Mouse (Mus musculus) forebrain, embryonic 14.5 days (tissue): ENCODE measurements around the gene Nr2e1. TPM values are rescaled to one million over a fixed set of nuclear protein-coding genes. Genes with fewer than 3 reads are reported as not detected.

ENCODE experiments used
- ATAC-seq: fragments of 200-750 bp; cut with Nextera tagmentation; 2 replicates; pipeline ENCODE4 v1.8.0; 2017; ENCODE audit warnings: mild to moderate bottlenecking, moderate library complexity
- DNase-seq: peaks from one replicate; pipeline ENCODE4 v3.0.0-alpha.2; 2015; ENCODE audit warnings: low spot score
- H3K27ac ChIP-seq: fragments of 300-500 bp; sonication (generic); 2 replicates; pipeline ENCODE4 v1.5.1; 2014; ENCODE audit warnings: low read depth, mild to moderate bottlenecking, control low read depth, low read length, moderate library complexity
- H3K27me3 ChIP-seq: fragments of 300-500 bp; sonication (generic); replicated peaks from 2 replicates; pipeline ENCODE4 v1.6.1; 2014; ENCODE audit warnings: low read length, control low read depth, mixed read lengths; ENCODE audit not compliant: control insufficient read depth, insufficient read depth
- H3K36me3 ChIP-seq: fragments of 300-500 bp; sonication (generic); 2 replicates; pipeline ENCODE4 v1.6.1; 2014; ENCODE audit warnings: low read length, control low read depth; ENCODE audit not compliant: control insufficient read depth, insufficient read depth
- H3K4me1 ChIP-seq: fragments of 300-500 bp; sonication (generic); 2 replicates; pipeline ENCODE4 v1.6.1; 2014; ENCODE audit warnings: antibody characterized with exemption, low read length, control low read depth; ENCODE audit not compliant: control insufficient read depth, insufficient read depth
- H3K4me2 ChIP-seq: fragments of 300-500 bp; sonication (generic); 2 replicates; pipeline ENCODE4 v1.6.1; 2014; ENCODE audit warnings: mild to moderate bottlenecking, control low read depth, low read length
- H3K4me3 ChIP-seq: fragments of 300-500 bp; sonication (generic); 2 replicates; pipeline ENCODE4 v1.5.1; 2014; ENCODE audit warnings: low read depth, low read length, control low read depth
- H3K9ac ChIP-seq: fragments of 300-500 bp; sonication (generic); 2 replicates; pipeline ENCODE4 v1.6.1; 2014; ENCODE audit warnings: mild to moderate bottlenecking, low read length, control low read depth, moderate library complexity
- H3K9me3 ChIP-seq: fragments of 300-500 bp; sonication (generic); replicated peaks from 2 replicates; pipeline ENCODE4 v1.6.1; 2016; ENCODE audit warnings: low read length, control low read depth, mixed read lengths; ENCODE audit not compliant: control insufficient read depth
- WGBS: fragments of 180-500 bp; shearing (Covaris S2); extraction: QIAGEN DNeasy Blood & Tissue Kit; methylation state at CpG from one replicate; pipeline ENCODE4 v1.1.7; 2014; 5-methylcytosine and 5-hydroxymethylcytosine counted together
- polyA plus RNA-seq: library from polyadenylated mRNA; unstranded; fragments of >200 nt; fragmentation: Nextera tagmentation; extraction: Ambion mirVana; gene quantifications from 2 replicates; pipeline ENCODE4 v1.2.1, GENCODE M21; 2014

Nr2e1 gene
- polyA plus RNA-seq, 1 experiment from 2014 or later: 39.4 TPM

GRCm38 (mm10) chr10:42613639-42614381 lies 30.4 kb upstream of the Nr2e1 start:
- peaks cover 3% of the 10 kb centered on the region for H3K4me1 ChIP-seq
- H3K4me3 ChIP-seq: peak overlapping the region; percentile 38
- ATAC-seq: peak; percentile 89
- no peaks in the 10 kb centered on the region for H3K27me3 ChIP-seq
- peak; percentile 88 for DNase-seq
- peak overlapping the region; percentile 63 for H3K9ac ChIP-seq
- no peaks in the 10 kb centered on the region for H3K9me3 ChIP-seq
- H3K36me3 ChIP-seq: no peaks in the 10 kb centered on the region
- peak overlapping the region; percentile 63; the same call in 1 of the 2 replicates for H3K27ac ChIP-seq
- under 1% methylated on average over 40 of the region's 40 CpGs for WGBS
- peak overlapping the region; percentile 73 for H3K4me2 ChIP-seq

GRCm38 (mm10) chr10:42613075-42613474 lies 29.6 kb upstream of the Nr2e1 start:
- Histone ChIP-seq H3K9ac (peak overlapping the region; percentile 57), H3K4me1 (no peaks in the 10 kb centered on the region), H3K4me2 (peak overlapping the region; percentile 73), H3K9me3 (no peaks in the 10 kb centered on the region), H3K4me3 (peak overlapping the region; percentile 2; the same call in 1 of the 2 replicates), H3K27me3 (no peaks in the 10 kb centered on the region), H3K36me3 (no peaks in the 10 kb centered on the region), H3K27ac (peak overlapping the region; percentile 79)
- ATAC-seq (no peak), DNase-seq (no peak)
- WGBS: 5% methylated on average over 12 of the region's 12 CpGs

DNA sequence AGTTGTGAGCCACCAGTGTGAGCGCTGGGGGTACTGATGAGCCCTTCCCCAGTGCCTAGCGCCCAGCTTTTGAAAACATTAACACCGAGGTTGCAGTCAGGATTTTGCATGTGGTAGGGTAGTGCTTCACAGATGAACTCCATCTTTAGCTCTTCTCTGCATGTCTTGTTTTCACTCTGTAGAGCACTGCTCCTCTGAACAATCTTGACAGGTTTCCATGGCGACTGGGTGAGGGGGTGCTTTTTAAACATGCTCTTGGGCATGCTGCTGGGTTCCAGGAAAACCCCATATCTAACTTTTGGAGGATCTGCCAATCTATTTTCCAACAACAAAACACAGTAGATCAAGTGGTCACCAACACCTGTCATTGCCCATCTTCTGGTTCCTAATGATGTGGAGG lies 23.3 kb upstream of the Nr2e1 start:
- H3K9me3 ChIP-seq: peaks cover 12% of the 10 kb centered on the region; the same call in 1 of the 2 replicates
- H3K4me2 ChIP-seq: no peak overlapping the region
- WGBS: 82% methylated on average over 4 of the region's 4 CpGs
- H3K4me3 ChIP-seq: no peak overlapping the region
- H3K27me3 ChIP-seq: no peaks in the 10 kb centered on the region
- no peak overlapping the region for H3K27ac ChIP-seq
- no peak overlapping the region for H3K9ac ChIP-seq
- H3K36me3 ChIP-seq: no peaks in the 10 kb centered on the region
- DNase-seq (no peak), ATAC-seq (no peak)
- no peaks in the 10 kb centered on the region for H3K4me1 ChIP-seq

DNA sequence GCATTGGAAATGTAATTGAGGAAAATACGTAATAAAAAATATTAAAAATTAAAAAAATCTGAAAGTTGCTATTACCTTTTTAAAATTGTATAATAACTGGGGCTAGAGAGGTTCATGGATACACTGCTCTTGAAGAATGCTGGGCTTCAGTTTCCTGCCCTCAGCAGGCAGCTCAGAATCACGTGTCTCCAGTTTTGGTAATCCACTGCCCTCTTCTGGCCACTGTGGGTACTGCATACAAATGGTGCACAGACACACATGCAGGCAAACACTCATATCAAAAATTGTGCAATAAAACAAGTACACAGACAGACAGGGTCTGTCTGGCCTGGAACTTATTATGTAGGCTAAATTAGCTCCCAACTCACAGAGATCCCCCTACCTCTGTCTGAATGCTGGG lies 21.4 kb upstream of the Nr2e1 start:
- no peak overlapping the region for H3K27ac ChIP-seq
- H3K9me3 ChIP-seq: peaks cover 12% of the 10 kb centered on the region; the same call in 1 of the 2 replicates
- WGBS: 84% methylated on average over 2 of the region's 2 CpGs
- H3K4me3 ChIP-seq: no peak overlapping the region
- H3K9ac ChIP-seq: no peak overlapping the region
- H3K4me1 ChIP-seq: no peaks in the 10 kb centered on the region
- no peak for DNase-seq
- no peaks in the 10 kb centered on the region for H3K27me3 ChIP-seq
- no peaks in the 10 kb centered on the region for H3K36me3 ChIP-seq
- no peak overlapping the region for H3K4me2 ChIP-seq
- no peak for ATAC-seq

GRCm38 (mm10) chr10:42601556-42601955 lies 18.1 kb upstream of the Nr2e1 start:
- no peak for DNase-seq
- Histone ChIP-seq H3K4me2 (no peak overlapping the region), H3K9ac (no peak overlapping the region), H3K9me3 (0 out of 2 replicates have a peak, but pooled peaks cover 5% of the 10 kb centered on the region), H3K27ac (no peak overlapping the region), H3K4me3 (no peak overlapping the region), H3K27me3 (no peaks in the 10 kb centered on the region), H3K36me3 (no peaks in the 10 kb centered on the region), H3K4me1 (no peaks in the 10 kb centered on the region)
- 42% methylated on average over 10 of the region's 10 CpGs for WGBS
- ATAC-seq: no peak

GRCm38 (mm10) chr10:42598615-42599014 lies 15.2 kb upstream of the Nr2e1 start:
- 83% methylated on average over 8 of the region's 8 CpGs for WGBS

DNA sequence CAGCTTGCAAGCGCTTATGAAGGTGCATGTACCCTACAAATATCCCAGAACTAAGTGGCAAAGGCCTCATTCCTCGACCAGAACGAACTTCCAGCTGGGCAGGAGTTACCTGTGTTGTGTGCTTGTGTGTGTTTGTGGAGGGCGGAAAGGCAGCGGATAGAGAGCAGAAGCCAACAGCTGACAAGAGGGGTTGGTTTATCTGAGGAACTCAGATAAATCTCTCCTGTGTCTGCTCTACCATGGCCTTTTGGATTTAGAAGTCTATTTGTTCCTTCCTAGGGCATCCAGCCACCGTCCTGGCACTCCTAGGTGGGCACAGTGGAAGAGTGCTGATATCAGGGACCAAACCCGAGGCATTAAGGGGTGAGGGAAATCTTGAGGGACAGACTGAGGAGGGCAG lies 9.8 kb upstream of the Nr2e1 start:
- H3K27me3 ChIP-seq: no peaks in the 10 kb centered on the region; the same call in 1 of the 2 replicates
- no peak for DNase-seq
- H3K9ac ChIP-seq: no peak overlapping the region
- no peak overlapping the region for H3K27ac ChIP-seq
- ATAC-seq: no peak
- H3K4me2 ChIP-seq: no peak overlapping the region
- no peaks in the 10 kb centered on the region for H3K36me3 ChIP-seq
- peaks cover 31% of the 10 kb centered on the region for H3K4me1 ChIP-seq
- no peaks in the 10 kb centered on the region for H3K9me3 ChIP-seq
- WGBS: 41% methylated on average over 7 of the region's 7 CpGs
- no peak overlapping the region for H3K4me3 ChIP-seq

More at GRCm38 (mm10) chr10:42598615-42599014, 15.2 kb upstream of the Nr2e1 start:
- no peaks in the 10 kb centered on the region for H3K9me3 ChIP-seq
- H3K9ac ChIP-seq: no peak overlapping the region
- DNase-seq (no peak), ATAC-seq (no peak)
- H3K27ac ChIP-seq: no peak overlapping the region
- H3K4me1 ChIP-seq: no peaks in the 10 kb centered on the region
- no peak overlapping the region for H3K4me3 ChIP-seq
- H3K36me3 ChIP-seq: no peaks in the 10 kb centered on the region
- no peaks in the 10 kb centered on the region for H3K27me3 ChIP-seq
- no peak overlapping the region for H3K4me2 ChIP-seq

DNA sequence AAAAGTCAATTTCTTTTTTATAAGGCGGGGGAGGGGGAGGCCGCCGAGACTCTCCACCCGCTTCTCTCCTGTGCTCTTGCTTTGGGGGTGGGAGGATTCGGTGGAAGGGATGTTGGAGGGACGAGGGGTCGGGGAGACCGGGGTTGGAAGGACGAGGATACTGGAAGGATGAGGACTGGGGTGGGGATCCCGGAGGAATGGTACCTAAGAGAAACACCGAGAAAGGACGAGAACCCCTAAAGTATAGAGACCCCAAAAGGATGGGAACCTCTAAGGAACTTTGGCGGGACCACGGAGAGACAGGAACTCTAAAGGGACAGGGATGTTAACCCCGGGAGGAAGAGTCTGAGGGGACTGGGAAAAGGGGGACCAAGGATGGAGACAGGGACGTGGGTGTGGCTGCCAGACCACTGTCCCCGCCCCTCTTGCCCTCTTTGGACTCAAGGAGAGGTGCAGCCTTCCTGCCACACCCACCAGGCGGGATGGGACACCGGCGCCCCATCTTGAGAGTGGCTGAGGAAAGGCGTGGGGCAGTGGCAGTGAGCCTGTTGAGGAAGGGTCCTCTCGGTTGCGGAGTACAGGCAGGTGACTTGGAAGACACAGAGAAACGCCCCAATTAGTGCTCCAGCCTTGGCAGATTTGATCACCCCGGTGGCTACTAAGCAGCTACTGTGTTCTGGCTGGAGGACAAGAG lies 8.7 kb upstream of the Nr2e1 start:
- Histone ChIP-seq H3K27me3 (peaks cover 2% of the 10 kb centered on the region; the same call in 1 of the 2 replicates), H3K27ac (peak overlapping the region; percentile 29; the same call in 1 of the 2 replicates), H3K4me1 (peaks cover 35% of the 10 kb centered on the region), H3K4me3 (peak overlapping the region; percentile 39), H3K9me3 (no peaks in the 10 kb centered on the region), H3K9ac (peak overlapping the region; percentile 49), H3K4me2 (peak overlapping the region; percentile 79), H3K36me3 (no peaks in the 10 kb centered on the region)
- DNase-seq: peak; percentile 46
- WGBS: 2% methylated on average over 25 of the region's 25 CpGs
- peak; percentile 26 for ATAC-seq
